Mouse (Mus musculus): ENCODE data around the gene H6pd. TPM values are rescaled to one million over a fixed set of nuclear protein-coding genes. Genes with fewer than 3 reads are reported as not detected.

Gene H6pd
- polyA plus RNA-seq, 1 experiment from 2014 or later: 11.4 TPM

DNA sequence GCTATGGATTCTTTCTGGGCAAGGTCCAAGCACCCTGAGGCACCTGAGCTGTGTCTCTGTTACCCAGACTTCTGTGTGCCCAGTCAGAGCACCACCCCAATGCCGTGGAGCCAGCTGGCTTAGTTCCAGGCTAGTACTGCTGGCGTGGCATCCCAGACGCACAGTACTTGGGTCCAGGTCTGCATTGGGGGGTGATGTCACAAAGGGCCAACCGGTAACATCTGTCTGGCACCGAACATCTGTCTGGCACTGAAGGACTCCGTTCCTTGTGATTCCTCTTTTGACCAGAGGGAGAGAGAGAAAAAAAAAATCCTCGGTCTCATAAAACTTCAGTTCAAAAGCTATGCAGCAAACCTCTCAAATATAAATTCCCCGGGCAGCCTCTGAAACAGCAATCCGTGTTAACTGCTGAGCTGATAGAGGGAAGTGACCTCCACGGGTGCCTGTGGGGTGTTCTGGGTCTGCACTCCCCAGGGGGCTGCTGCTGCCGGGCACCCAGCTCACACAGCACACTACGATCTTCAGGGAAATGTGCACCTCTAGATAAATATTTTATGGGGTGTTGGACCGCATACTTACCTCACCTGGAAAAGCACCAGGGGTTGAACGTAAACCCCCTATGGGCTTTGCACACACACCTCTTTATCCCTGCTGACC is 22.5 kb upstream of the H6pd start:
- H3K4me3 ChIP-seq (ENCODE audit: low read length): peak overlapping the region; percentile 62
- H3K27ac ChIP-seq (ENCODE audit: low read length): no peak overlapping the region
- H3K27me3 ChIP-seq (ENCODE audit: control insufficient read depth, insufficient read depth, low read length): peaks cover 57% of the 10 kb centered on the region
- no peaks in the 10 kb centered on the region for H3K36me3 ChIP-seq (ENCODE audit: control insufficient read depth, insufficient read depth)
- 31% methylated on average over 14 of the region's 14 CpGs for WGBS
- H3K9ac ChIP-seq (ENCODE audit: low read length): peak overlapping the region; percentile 73
- H3K4me1 ChIP-seq (ENCODE audit: control insufficient read depth, insufficient read depth, low read length): peaks cover 22% of the 10 kb centered on the region
- H3K9me3 ChIP-seq (replicated peaks; ENCODE audit: control insufficient read depth, low read length): no peaks in the 10 kb centered on the region
- peak overlapping the region; percentile 90 for H3K4me2 ChIP-seq (ENCODE audit: low read depth, low read length)
- ATAC-seq (replicated peaks; ENCODE audit: extremely low read depth, insufficient read depth, low FRiP score): no peak

DNA sequence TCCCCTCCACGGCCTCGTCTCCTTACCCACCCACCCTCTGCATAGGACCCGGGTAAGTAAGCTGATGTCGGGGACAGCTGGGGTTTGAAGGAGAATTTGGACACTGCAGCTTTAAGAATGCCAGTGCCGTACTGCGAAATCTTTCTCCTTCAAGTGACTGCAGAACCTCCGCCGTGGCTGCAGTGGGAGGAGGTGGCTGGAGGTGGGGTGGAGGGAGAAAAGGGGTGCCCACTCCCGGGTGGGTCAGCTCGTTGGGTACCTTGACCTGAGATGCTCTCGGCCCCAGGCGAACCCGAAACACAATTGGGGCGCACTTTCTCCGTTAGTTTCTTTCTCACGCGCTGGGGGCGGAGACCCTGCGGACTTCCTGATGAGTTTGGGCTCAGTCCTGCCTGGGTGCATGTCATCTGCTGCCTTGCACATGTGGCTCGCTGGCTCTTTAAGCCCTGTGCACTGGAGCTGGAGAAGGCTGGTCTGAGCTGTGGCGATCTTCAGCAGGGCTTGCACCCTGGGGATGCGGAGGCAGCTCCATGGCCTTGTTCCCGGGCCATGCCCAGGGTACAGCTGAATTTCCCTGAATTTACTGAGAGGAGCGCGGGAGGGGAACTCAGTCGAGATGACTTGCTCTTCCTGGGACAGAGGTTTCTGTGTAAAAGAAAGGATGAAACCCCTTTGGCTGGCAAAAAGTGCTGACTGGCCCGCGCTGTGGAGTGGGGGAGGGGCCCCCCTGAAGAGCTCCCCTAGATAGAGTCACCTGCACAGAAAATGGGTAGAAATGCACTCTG is 21.8 kb upstream of the H6pd start:
- peak overlapping the region; percentile 73 for H3K9ac ChIP-seq (ENCODE audit: low read length)
- WGBS: under 1% methylated on average over 28 of the region's 28 CpGs
- H3K27me3 ChIP-seq (ENCODE audit: control insufficient read depth, insufficient read depth, low read length): peaks cover 55% of the 10 kb centered on the region
- no peak overlapping the region for H3K27ac ChIP-seq (ENCODE audit: low read length)
- H3K36me3 ChIP-seq (ENCODE audit: control insufficient read depth, insufficient read depth): no peaks in the 10 kb centered on the region
- H3K4me2 ChIP-seq (ENCODE audit: low read depth, low read length): peak overlapping the region; percentile 90
- peak; percentile 23; the same call in 1 of the 2 replicates for ATAC-seq (replicated peaks; ENCODE audit: extremely low read depth, insufficient read depth, low FRiP score)
- H3K4me3 ChIP-seq (ENCODE audit: low read length): peak overlapping the region; percentile 62
- no peaks in the 10 kb centered on the region for H3K9me3 ChIP-seq (replicated peaks; ENCODE audit: control insufficient read depth, low read length)
- peaks cover 29% of the 10 kb centered on the region for H3K4me1 ChIP-seq (ENCODE audit: control insufficient read depth, insufficient read depth, low read length)

DNA sequence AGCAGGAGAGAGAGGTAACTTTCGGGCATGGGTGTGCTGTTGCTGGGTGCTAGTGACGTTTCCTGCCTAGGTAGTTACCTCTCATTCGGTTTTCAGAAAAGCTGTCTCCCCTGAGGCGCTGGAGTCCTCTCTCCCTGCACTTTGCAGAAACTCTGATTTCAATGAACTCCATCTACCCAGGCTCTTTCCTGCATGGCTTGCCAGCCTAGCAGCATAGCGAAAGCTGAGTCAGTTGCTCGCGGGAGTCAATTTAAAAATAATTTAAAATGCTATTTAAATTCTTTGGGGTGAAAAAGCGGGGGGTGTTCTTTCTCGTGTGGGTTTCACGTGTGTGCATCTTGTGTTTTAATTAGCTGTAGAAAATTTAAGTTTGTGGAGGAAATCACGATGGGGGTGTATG is 21.1 kb upstream of the H6pd start:
- peak overlapping the region; percentile 62 for H3K4me3 ChIP-seq (ENCODE audit: low read length)
- H3K27me3 ChIP-seq (ENCODE audit: control insufficient read depth, insufficient read depth, low read length): peaks cover 51% of the 10 kb centered on the region
- no peak for ATAC-seq (replicated peaks; ENCODE audit: extremely low read depth, insufficient read depth, low FRiP score)
- H3K36me3 ChIP-seq (ENCODE audit: control insufficient read depth, insufficient read depth): no peaks in the 10 kb centered on the region
- no peaks in the 10 kb centered on the region for H3K9me3 ChIP-seq (replicated peaks; ENCODE audit: control insufficient read depth, low read length)
- H3K4me1 ChIP-seq (ENCODE audit: control insufficient read depth, insufficient read depth, low read length): peaks cover 33% of the 10 kb centered on the region
- WGBS: 6% methylated on average over 11 of the region's 11 CpGs
- H3K27ac ChIP-seq (ENCODE audit: low read length): no peak overlapping the region
- peak overlapping the region; percentile 90 for H3K4me2 ChIP-seq (ENCODE audit: low read depth, low read length)
- peak overlapping the region; percentile 73; the same call in 1 of the 2 replicates for H3K9ac ChIP-seq (ENCODE audit: low read length)

DNA sequence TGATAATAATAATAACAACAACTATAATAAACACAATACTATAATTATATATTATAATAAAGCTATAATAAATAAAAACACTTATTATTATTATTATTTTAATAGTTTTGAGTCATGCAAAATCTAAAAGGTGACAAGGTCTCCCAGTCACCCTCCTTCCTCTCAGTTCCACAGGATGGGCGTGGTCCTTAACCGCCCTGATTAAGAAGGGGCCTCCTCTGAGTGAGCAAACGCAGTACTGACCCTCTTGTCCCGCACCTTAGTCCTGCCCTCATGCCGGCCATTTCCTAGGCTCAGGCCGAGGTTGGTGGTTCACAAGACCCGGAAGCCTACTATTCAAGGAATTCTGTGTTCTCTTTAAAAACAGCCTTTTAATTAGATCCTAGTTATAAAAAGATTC is 14.7 kb upstream of the H6pd start:
- WGBS: 66% methylated on average over 7 of the region's 7 CpGs
- peaks cover 4% of the 10 kb centered on the region for H3K27me3 ChIP-seq (ENCODE audit: control insufficient read depth, insufficient read depth, low read length)
- peaks cover 16% of the 10 kb centered on the region for H3K4me1 ChIP-seq (ENCODE audit: control insufficient read depth, insufficient read depth, low read length)
- ATAC-seq (replicated peaks; ENCODE audit: extremely low read depth, insufficient read depth, low FRiP score): no peak
- H3K9me3 ChIP-seq (replicated peaks; ENCODE audit: control insufficient read depth, low read length): no peaks in the 10 kb centered on the region
- no peaks in the 10 kb centered on the region for H3K36me3 ChIP-seq (ENCODE audit: control insufficient read depth, insufficient read depth)
- H3K4me2 ChIP-seq (ENCODE audit: low read depth, low read length): no peak overlapping the region
- no peak overlapping the region for H3K4me3 ChIP-seq (ENCODE audit: low read length)
- H3K27ac ChIP-seq (ENCODE audit: low read length): no peak overlapping the region
- no peak overlapping the region for H3K9ac ChIP-seq (ENCODE audit: low read length)

DNA sequence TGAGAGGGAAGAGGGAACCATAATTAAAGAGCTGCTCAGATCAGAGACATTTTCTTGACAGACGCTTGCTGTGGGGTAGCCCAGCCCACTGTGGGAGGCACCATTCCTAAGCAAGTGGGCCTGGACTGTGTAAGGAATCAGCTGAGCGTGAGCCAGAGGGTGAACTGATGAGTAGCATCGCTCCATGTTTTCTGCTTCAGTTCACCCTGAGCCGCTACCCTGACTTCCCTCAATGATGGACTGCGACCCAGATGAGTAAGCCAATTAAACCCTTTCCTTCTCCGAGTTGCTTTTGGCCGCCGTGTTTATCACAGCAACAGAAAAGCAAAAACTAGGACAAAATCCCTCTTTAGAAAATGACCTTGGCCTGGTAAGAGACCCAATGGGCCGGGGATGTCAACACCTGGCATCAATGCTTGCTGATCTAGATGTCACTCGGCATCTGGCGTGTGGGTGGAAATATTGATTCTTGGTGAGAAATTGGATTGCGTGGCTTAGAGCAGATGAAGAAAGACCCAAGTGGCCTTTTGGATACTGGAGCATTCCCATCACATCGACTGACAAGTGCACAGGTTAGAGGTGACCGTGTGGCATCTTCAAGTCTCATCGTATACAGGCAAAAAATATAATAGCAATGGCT is 11.0 kb upstream of the H6pd start:
- Histone ChIP-seq H3K27me3 (ENCODE audit: control insufficient read depth, insufficient read depth, low read length) (no peaks in the 10 kb centered on the region), H3K9ac (ENCODE audit: low read length) (no peak overlapping the region), H3K27ac (ENCODE audit: low read length) (no peak overlapping the region), H3K4me3 (ENCODE audit: low read length) (no peak overlapping the region), H3K9me3 (replicated peaks; ENCODE audit: control insufficient read depth, low read length) (no peaks in the 10 kb centered on the region), H3K4me2 (ENCODE audit: low read depth, low read length) (no peak overlapping the region), H3K36me3 (ENCODE audit: control insufficient read depth, insufficient read depth) (no peaks in the 10 kb centered on the region), H3K4me1 (ENCODE audit: control insufficient read depth, insufficient read depth, low read length) (peaks cover 5% of the 10 kb centered on the region)
- WGBS: 88% methylated on average over 15 of the region's 15 CpGs
- ATAC-seq (replicated peaks; ENCODE audit: extremely low read depth, insufficient read depth, low FRiP score): no peak

DNA sequence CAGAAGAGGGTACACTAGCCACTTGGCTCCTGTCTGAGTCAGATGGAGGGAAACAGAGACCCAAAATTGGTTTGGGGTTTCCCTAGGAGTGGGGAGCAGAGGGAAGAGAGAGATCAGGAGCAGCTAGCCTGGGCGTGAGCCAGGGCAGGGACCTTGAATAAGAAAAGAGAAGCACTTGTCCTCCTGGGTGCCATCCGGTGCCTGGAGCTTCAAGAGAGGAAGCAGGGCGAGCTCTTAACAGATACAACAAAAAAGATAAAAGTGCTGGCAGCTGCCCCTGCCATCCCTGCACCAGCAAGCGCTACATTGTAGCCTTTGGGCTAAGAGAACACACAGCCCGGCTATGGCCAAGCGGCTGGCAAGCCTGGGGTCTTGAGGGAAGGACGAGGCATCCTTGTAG is 6.6 kb upstream of the H6pd start:
- 67% methylated on average over 7 of the region's 7 CpGs for WGBS
- no peaks in the 10 kb centered on the region for H3K36me3 ChIP-seq (ENCODE audit: control insufficient read depth, insufficient read depth)
- H3K4me2 ChIP-seq (ENCODE audit: low read depth, low read length): no peak overlapping the region
- H3K27ac ChIP-seq (ENCODE audit: low read length): no peak overlapping the region
- no peaks in the 10 kb centered on the region for H3K27me3 ChIP-seq (ENCODE audit: control insufficient read depth, insufficient read depth, low read length)
- ATAC-seq (replicated peaks; ENCODE audit: extremely low read depth, insufficient read depth, low FRiP score): no peak
- no peak overlapping the region for H3K9ac ChIP-seq (ENCODE audit: low read length)
- H3K4me1 ChIP-seq (ENCODE audit: control insufficient read depth, insufficient read depth, low read length): peaks cover 6% of the 10 kb centered on the region
- H3K9me3 ChIP-seq (replicated peaks; ENCODE audit: control insufficient read depth, low read length): no peaks in the 10 kb centered on the region
- H3K4me3 ChIP-seq (ENCODE audit: low read length): no peak overlapping the region

DNA sequence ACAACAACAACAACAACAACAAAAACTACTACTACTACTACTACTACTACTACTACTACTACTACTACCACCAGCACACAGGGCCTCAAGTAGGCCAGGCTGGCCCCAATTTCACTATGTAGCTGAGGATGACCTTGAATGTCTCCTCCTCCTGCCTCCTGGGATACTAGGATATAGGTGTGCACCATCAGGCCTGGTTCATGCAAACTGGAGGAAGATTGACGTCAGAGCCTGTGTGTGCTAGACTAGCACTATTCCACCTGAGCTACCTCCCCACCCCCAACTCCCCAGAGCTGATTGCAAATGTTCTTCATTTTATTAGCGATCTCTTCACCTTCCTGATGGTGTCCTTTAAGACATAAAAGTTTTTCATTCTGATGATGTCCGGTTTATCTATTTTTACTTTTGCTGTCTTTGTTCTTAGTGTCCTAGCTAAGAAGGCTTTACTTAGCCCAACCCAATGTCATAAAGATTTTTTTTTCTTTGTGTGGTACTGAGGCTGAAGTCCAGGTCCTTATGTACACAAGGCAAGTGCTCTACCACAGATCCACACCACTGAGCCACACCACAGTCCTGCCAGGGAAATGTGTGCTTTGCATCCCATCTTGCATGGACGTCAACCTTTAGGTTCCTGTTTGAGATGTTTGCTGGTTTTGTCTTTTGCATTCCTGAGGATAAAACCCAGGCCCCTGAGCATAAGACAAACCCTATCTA is 5.7 kb upstream of the H6pd start:
- Histone ChIP-seq H3K4me2 (ENCODE audit: low read depth, low read length) (no peak overlapping the region), H3K4me3 (ENCODE audit: low read length) (no peak overlapping the region), H3K9ac (ENCODE audit: low read length) (no peak overlapping the region), H3K27me3 (ENCODE audit: control insufficient read depth, insufficient read depth, low read length) (no peaks in the 10 kb centered on the region), H3K36me3 (ENCODE audit: control insufficient read depth, insufficient read depth) (no peaks in the 10 kb centered on the region), H3K9me3 (replicated peaks; ENCODE audit: control insufficient read depth, low read length) (no peaks in the 10 kb centered on the region), H3K27ac (ENCODE audit: low read length) (no peak overlapping the region), H3K4me1 (ENCODE audit: control insufficient read depth, insufficient read depth, low read length) (peaks cover 8% of the 10 kb centered on the region)
- 85% methylated on average over 4 of the region's 4 CpGs for WGBS
- no peak for ATAC-seq (replicated peaks; ENCODE audit: extremely low read depth, insufficient read depth, low FRiP score)

DNA sequence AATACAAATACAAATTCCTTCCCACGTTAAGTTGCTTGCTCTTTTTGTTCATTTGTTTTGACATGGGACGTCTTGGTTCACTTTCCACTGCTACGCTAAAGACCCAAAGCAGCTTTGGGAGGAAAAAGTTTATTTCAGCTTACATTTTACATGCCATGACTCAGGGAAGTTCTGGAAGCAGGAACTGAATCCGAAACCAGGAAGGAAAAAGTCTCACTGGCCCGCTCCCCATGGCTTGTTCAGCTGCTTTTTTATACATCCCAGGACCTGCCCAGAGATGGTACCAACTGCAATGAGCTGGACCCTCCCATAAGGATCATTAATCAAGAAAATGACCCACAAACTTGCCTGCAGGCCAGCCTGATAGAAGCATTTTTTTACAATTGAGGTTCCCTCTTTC is 5.0 kb upstream of the H6pd start:
- H3K9ac ChIP-seq (ENCODE audit: low read length): no peak overlapping the region
- 83% methylated on average over 5 of the region's 5 CpGs for WGBS
- no peak for ATAC-seq (replicated peaks; ENCODE audit: extremely low read depth, insufficient read depth, low FRiP score)

More for the DNA sequence above, 5.0 kb upstream of the H6pd start:
- H3K4me3 ChIP-seq (ENCODE audit: low read length): no peak overlapping the region
- H3K4me1 ChIP-seq (ENCODE audit: control insufficient read depth, insufficient read depth, low read length): peaks cover 12% of the 10 kb centered on the region
- no peak overlapping the region for H3K4me2 ChIP-seq (ENCODE audit: low read depth, low read length)
- no peaks in the 10 kb centered on the region for H3K27me3 ChIP-seq (ENCODE audit: control insufficient read depth, insufficient read depth, low read length)
- no peaks in the 10 kb centered on the region for H3K36me3 ChIP-seq (ENCODE audit: control insufficient read depth, insufficient read depth)
- no peak overlapping the region for H3K27ac ChIP-seq (ENCODE audit: low read length)
- H3K9me3 ChIP-seq (replicated peaks; ENCODE audit: control insufficient read depth, low read length): no peaks in the 10 kb centered on the region
